Mouse (Mus musculus) thymus, adult 2 months (tissue): ENCODE data around the gene Ppfibp2. TPM values are rescaled to one million over a fixed set of nuclear protein-coding genes. Genes with fewer than 3 reads are reported as not detected.

Source experiments
- DNase-seq: peaks from one replicate; pipeline ENCODE4 v3.0.0; 2021
- H3K27ac ChIP-seq: fragments of 200-500 bp; 2 replicates; pipeline ENCODE4 v1.5.1; 2012; ENCODE audit warnings: low read length, control low read depth; ENCODE audit not compliant: control insufficient read depth, insufficient read depth
- H3K27me3 ChIP-seq: fragments of 200-500 bp; 2 replicates; pipeline ENCODE4 v1.6.1; 2012; ENCODE audit warnings: mild to moderate bottlenecking, low read length, moderate library complexity, mixed read lengths; ENCODE audit not compliant: control insufficient read depth, insufficient read depth
- H3K36me3 ChIP-seq: fragments of 200-500 bp; 2 replicates; pipeline ENCODE4 v1.6.1; 2012; ENCODE audit warnings: mild to moderate bottlenecking, low read length, moderate library complexity; ENCODE audit not compliant: control insufficient read depth, insufficient read depth
- H3K4me1 ChIP-seq: fragments of 200-500 bp; replicated peaks from 2 replicates; pipeline ENCODE4 v1.6.1; 2012; ENCODE audit warnings: low read length; ENCODE audit not compliant: control insufficient read depth, insufficient read depth
- H3K4me3 ChIP-seq: fragments of 200-500 bp; 2 replicates; pipeline ENCODE4 v1.5.1; 2012; ENCODE audit warnings: mild to moderate bottlenecking, low read length, control low read depth, moderate library complexity; ENCODE audit not compliant: control insufficient read depth, insufficient read depth
- CTCF ChIP-seq: fragments of 200-500 bp; IDR thresholded peaks from 2 replicates; pipeline ENCODE4 v1.5.1; 2012; ENCODE audit warnings: mild to moderate bottlenecking, control low read depth, low read length, moderate library complexity, borderline replicate concordance; ENCODE audit not compliant: control insufficient read depth, poor library complexity, insufficient read depth; ENCODE audit errors: extremely low read depth
- POLR2A ChIP-seq: fragments of 200-500 bp; IDR thresholded peaks from 2 replicates; pipeline ENCODE4 v1.6.1; 2012; ENCODE audit warnings: mild to moderate bottlenecking, low read length, control low read depth, moderate library complexity; ENCODE audit not compliant: control insufficient read depth, poor library complexity, insufficient read depth; ENCODE audit errors: extremely low read depth
- WGBS: fragments of 180-500 bp; shearing (Covaris S2); methylation state at CpG from one replicate; pipeline ENCODE4 v1.1.7; 2018; 5-methylcytosine and 5-hydroxymethylcytosine counted together
- polyA plus RNA-seq: library from polyadenylated mRNA; depleted of rRNA; stranded (reverse); fragments of >200 nt; gene quantifications from 2 replicates; pipeline ENCODE4 v1.2.3, GENCODE M21; 2012

Ppfibp2 gene
- polyA plus RNA-seq, 1 experiment = 5.6 TPM

DNA sequence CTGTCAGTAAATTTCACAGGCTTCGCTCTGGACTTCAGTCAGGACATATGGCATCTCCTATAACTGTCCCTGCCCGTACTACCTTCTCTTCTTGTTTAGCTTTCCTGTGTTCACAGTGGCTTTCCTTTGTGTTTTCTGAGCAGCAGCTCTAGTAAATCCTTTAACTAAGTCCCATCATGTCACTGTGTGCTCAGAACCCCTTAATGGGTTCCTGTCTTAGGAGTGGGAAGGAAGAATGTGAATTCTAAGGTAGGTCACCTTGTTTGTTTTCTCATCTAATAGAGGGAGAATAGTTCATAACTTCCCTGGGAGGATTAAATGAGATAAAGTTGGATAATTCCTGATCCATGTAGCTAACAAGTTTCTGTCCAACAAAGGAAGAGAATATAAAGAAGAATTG lies 30.1 kb downstream of the Ppfibp2 start, which contains the start of gene 5330417H12Rik:
Gene 5330417H12Rik (minus strand): TSS at position 101 of the 400 bp plus-strand sequence.
- Histone ChIP-seq H3K4me1 (no peaks in the 10 kb centered on the region), H3K36me3 (no peaks in the 10 kb centered on the region), H3K4me3 (no peak within 1 kb of the TSS), H3K27me3 (no peaks in the 10 kb centered on the region), H3K27ac (no peak within 1 kb of the TSS)
- 89% methylated on average over 2 of the region's 2 CpGs for WGBS
- TF ChIP-seq CTCF = no peak
- TF ChIP-seq POLR2A = no peak
- no peak for DNase-seq

- no peaks in the 10 kb centered on the region for H3K27me3 ChIP-seq
- H3K27ac ChIP-seq = no peak overlapping the region
- H3K36me3 ChIP-seq = no peaks in the 10 kb centered on the region
- WGBS = 94% methylated on average over 6 of the region's 6 CpGs
- no peaks in the 10 kb centered on the region for H3K4me1 ChIP-seq
- no peak for DNase-seq
- TF ChIP-seq POLR2A = no peak
- no peak for TF ChIP-seq CTCF
- no peak overlapping the region for H3K4me3 ChIP-seq
Measured at GRCm38 (mm10) chr7:107625781-107626180, 30.8 kb downstream of the Ppfibp2 start.

DNA sequence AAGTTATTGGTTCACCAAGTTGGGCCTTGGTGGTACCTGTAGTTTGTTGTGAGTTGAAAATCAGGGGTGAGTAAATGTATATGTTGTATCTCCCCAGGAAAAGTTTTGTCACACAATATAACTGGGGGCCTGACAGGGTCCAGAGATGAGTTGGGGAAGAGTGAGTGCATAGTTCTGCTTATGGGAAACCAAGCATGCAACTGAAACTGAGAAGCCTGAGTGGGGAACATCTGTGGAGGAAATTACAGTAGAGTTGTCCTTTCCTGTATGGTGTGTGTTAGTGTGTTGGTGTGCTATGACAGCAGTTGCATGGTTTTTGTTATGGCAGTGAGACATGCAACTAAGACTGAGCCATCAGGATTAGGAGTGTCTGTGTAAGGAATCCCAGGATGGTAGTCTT lies 33.4 kb downstream of the Ppfibp2 start:
- H3K4me1 ChIP-seq = no peaks in the 10 kb centered on the region
- DNase-seq = no peak
- no peak overlapping the region for H3K4me3 ChIP-seq
- no peaks in the 10 kb centered on the region for H3K36me3 ChIP-seq
- no peaks in the 10 kb centered on the region for H3K27me3 ChIP-seq
- H3K27ac ChIP-seq = no peak overlapping the region
- no peak for TF ChIP-seq POLR2A
- no peak for TF ChIP-seq CTCF

- DNase-seq = no peak
- Histone ChIP-seq H3K27me3 (no peaks in the 10 kb centered on the region), H3K27ac (no peak overlapping the region), H3K4me1 (no peaks in the 10 kb centered on the region), H3K36me3 (no peaks in the 10 kb centered on the region), H3K4me3 (no peak overlapping the region)
- 96% methylated on average over 4 of the region's 4 CpGs for WGBS
- no peak for TF ChIP-seq CTCF
- no peak for TF ChIP-seq POLR2A
Measured at GRCm38 (mm10) chr7:107633201-107633600, 38.2 kb downstream of the Ppfibp2 start.

DNA sequence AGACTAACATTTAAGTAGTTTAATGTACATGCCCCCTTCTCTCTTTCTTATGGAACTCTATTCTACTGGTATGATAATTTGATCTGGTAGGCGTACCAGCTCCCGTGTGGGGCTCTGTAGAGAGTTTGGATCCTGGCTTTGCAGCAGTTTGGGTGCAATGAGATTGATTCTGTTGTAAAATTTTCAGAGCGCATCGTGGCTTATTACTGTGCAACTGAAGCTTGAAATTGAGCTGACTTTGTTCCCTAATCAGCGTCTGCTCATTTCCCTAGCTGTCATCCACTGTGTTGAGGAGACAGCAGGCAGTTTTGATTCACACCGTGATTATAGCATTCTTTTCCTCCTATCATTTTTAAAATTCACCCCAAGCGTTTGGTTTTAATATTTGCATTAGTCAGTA lies 42.4 kb downstream of the Ppfibp2 start:
- WGBS = 91% methylated on average over 7 of the region's 7 CpGs
- Histone ChIP-seq H3K36me3 (no peaks in the 10 kb centered on the region), H3K4me3 (no peak overlapping the region), H3K27ac (no peak overlapping the region), H3K27me3 (no peaks in the 10 kb centered on the region), H3K4me1 (no peaks in the 10 kb centered on the region)
- no peak for DNase-seq
- TF ChIP-seq POLR2A (no peak), CTCF (no peak)

- TF ChIP-seq POLR2A = no peak
- TF ChIP-seq CTCF = no peak
- 96% methylated on average over 5 of the region's 5 CpGs for WGBS
- DNase-seq = no peak
- no peak overlapping the region for H3K4me3 ChIP-seq
- no peak overlapping the region for H3K27ac ChIP-seq
- H3K27me3 ChIP-seq = no peaks in the 10 kb centered on the region
- H3K4me1 ChIP-seq = no peaks in the 10 kb centered on the region
- H3K36me3 ChIP-seq = no peaks in the 10 kb centered on the region
Measured at GRCm38 (mm10) chr7:107638026-107638425, 43.0 kb downstream of the Ppfibp2 start.

DNA sequence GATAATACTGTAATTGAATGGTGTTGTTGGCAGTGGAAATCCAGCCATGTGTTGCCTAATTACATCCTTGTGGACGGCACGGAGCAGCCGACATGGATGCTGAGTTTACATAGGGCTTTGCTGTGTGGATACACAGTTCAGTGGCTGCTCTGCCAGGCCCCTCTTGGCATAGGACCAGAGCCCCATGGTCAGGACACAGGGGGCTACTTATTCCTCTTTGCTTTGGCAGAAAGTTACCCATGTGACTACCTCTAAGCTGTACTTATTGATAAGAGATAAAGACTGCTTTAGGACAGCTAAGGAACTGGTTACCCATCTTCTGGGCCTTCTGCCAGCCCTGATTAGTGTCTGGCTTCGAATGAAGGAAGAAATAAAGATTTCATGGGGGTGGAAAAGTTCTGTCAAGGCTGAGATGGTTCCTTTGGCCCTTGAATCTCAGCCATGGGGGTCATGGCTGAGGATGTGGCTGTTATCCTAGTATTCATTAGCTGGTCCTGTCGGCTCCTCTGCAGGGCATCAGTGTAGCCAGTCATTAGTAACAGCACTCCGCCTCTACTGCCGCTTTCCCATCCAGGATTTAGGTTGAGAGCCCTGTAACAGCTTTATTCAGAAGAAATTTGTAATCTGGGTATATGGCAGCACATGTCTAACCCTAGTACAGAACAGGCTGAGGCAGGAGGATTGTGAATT lies 47.7 kb downstream of the Ppfibp2 start:
- Histone ChIP-seq H3K4me3 (no peak overlapping the region), H3K4me1 (no peaks in the 10 kb centered on the region), H3K27ac (no peak overlapping the region), H3K27me3 (no peaks in the 10 kb centered on the region), H3K36me3 (no peaks in the 10 kb centered on the region)
- WGBS = 91% methylated on average over 7 of the region's 7 CpGs
- no peak for DNase-seq
- TF ChIP-seq CTCF (no peak), POLR2A (no peak)
